Mouse (Mus musculus) kidney, adult 2 months (tissue): ENCODE results near the gene Iqsec1. TPM values are rescaled to one million over a fixed set of nuclear protein-coding genes. Genes with fewer than 3 reads are reported as not detected.

Experiments used
- DNase-seq: peaks from one replicate; pipeline ENCODE4 v3.0.0; 2021
- H3K27ac ChIP-seq: fragments of 200-500 bp; 2 replicates; pipeline ENCODE4 v1.5.1; 2012; ENCODE audit warnings: low read depth, low read length, control low read depth, inconsistent platforms; ENCODE audit not compliant: insufficient read depth
- H3K27me3 ChIP-seq: fragments of 200-500 bp; replicated peaks from 2 replicates; pipeline ENCODE4 v1.6.1; 2012; ENCODE audit warnings: mild to moderate bottlenecking, moderate library complexity, low read length, inconsistent platforms; ENCODE audit not compliant: control insufficient read depth, insufficient read depth
- H3K36me3 ChIP-seq: fragments of 200-500 bp; 2 replicates; pipeline ENCODE4 v1.6.1; 2012; ENCODE audit warnings: mild to moderate bottlenecking, moderate library complexity, low read length, inconsistent platforms; ENCODE audit not compliant: control insufficient read depth, insufficient read depth
- H3K4me1 ChIP-seq: fragments of 200-500 bp; 2 replicates; pipeline ENCODE4 v1.6.1; 2011; ENCODE audit warnings: low read length; ENCODE audit not compliant: control insufficient read depth, insufficient read depth
- H3K4me3 ChIP-seq: fragments of 200-500 bp; 2 replicates; pipeline ENCODE4 v1.5.1; 2011; ENCODE audit warnings: mild to moderate bottlenecking, low read depth, low read length, control low read depth; ENCODE audit not compliant: insufficient read depth
- CTCF ChIP-seq: fragments of 200-500 bp; conservative IDR thresholded peaks from 2 replicates; pipeline ENCODE4 v1.5.1; 2011; ENCODE audit warnings: low read depth, mild to moderate bottlenecking, control low read depth, low read length, moderate library complexity, mixed read lengths; ENCODE audit not compliant: insufficient read depth, insufficient read length
- POLR2A ChIP-seq: fragments of 200-500 bp; IDR thresholded peaks from one replicate; pipeline ENCODE4 v1.6.1; 2011; ENCODE audit warnings: low read depth, low read length, control low read depth
- WGBS: fragments of 180-500 bp; shearing (Covaris S2); methylation state at CpG from one replicate; pipeline ENCODE4 v1.1.7; 2018; 5-methylcytosine and 5-hydroxymethylcytosine counted together
- polyA plus RNA-seq: library from polyadenylated mRNA; depleted of rRNA; stranded (reverse); fragments of >200 nt; gene quantifications from 2 replicates; pipeline ENCODE4 v1.2.3, GENCODE M21; 2012

Iqsec1 gene
- polyA plus RNA-seq, 1 experiment = 149 TPM

DNA sequence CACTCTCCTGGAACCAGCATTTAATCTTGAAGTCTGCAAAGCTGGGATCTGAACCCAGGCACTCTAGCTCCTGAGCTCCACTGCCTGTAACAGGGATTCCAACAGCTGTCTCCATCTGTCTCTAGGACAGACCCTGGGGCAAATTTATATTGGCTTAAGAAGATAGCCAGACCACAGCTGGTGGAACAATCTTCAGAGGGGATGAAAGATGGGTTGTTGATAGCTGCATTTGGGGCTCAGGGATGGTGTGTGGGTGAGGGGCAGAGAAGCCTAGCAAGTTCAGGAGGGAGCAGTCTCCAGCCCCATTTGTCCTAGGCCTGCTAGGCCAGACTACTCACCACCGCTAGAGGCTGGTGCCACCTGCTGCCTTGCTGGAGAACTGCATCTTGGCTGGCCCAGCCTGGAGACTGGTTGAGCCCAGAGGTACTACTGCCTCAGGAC, 260.0 kb downstream of the Iqsec1 start:
- TF ChIP-seq CTCF = peak; percentile 99
- no peak for TF ChIP-seq POLR2A
- Histone ChIP-seq H3K4me1 (peaks cover 41% of the 10 kb centered on the region; the same call in 1 of the 2 replicates), H3K4me3 (no peak overlapping the region), H3K36me3 (no peaks in the 10 kb centered on the region), H3K27me3 (no peaks in the 10 kb centered on the region), H3K27ac (peak overlapping the region; percentile 90; the same call in 1 of the 2 replicates)
- WGBS = 0% methylated on average over 1 of the region's 1 CpGs
- peak; percentile 93 for DNase-seq

DNA sequence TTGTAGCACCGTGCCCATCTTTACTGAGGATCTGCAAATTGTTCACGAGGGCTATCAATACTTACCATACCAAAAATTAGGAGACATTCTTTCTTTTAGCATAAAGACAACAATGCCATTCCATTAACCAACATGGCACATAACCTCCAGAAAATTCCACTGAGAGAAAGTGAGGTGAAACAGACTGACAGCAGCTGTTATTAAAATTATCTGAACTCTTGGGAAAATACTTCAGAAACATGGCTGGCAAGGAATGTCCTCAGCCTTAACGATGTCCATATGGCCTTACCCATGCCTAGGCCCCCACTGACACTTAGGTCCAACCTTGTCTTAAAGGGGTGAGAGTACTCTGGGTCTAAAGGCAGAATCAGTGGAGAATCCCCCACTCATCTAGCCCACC, 260.7 kb downstream of the Iqsec1 start:
- DNase-seq = no peak
- Histone ChIP-seq H3K27ac (no peak overlapping the region), H3K27me3 (no peaks in the 10 kb centered on the region), H3K4me3 (no peak overlapping the region), H3K36me3 (no peaks in the 10 kb centered on the region), H3K4me1 (peaks cover 41% of the 10 kb centered on the region; the same call in 1 of the 2 replicates)
- TF ChIP-seq CTCF (no peak), POLR2A (no peak)
- 92% methylated on average over 3 of the region's 3 CpGs for WGBS

DNA sequence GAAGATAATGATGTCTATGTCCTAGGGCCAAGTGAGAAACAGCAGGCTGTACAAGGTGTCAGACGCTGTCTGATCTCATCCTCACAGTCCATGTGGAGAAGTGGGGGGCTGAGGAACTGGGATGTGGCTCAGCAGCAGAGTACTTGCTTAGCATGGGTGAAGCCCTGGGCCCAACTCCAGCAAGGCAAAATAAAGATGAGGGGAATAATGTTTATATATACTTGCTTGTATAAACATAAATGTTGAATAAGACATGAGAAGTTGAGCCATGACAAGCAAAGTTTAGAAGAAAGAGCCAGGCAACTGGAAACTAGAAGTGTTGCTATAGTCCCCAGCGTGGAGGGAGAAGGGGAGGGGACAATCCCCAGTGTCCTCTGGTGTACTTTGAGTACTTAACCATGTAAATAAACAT, 261.8 kb downstream of the Iqsec1 start:
- DNase-seq = no peak
- Histone ChIP-seq H3K4me1 (peaks cover 40% of the 10 kb centered on the region; the same call in 1 of the 2 replicates), H3K4me3 (no peak overlapping the region), H3K36me3 (no peaks in the 10 kb centered on the region), H3K27ac (no peak overlapping the region), H3K27me3 (no peaks in the 10 kb centered on the region)
- TF ChIP-seq POLR2A (no peak), CTCF (no peak)
- WGBS = 61% methylated on average over 2 of the region's 2 CpGs

DNA sequence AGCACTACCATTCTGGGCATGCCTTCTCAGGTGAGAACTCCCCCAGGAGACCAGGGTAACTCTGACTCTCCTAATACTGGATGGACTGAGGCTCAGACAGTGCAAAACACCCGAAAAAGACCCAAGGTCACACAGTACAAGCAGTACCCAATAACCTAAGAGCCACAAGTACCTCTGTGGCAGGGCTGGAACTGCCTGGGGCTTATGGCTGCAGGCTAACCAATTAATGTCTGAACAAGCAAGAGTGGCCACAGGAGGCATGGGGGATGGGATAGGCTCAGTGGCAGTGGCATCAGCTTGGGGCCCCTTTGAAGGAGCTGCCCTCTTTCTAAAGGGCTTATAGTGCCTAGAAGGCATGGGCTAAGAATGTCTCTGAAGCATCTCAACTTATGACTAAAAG, 263.0 kb downstream of the Iqsec1 start:
- peaks cover 41% of the 10 kb centered on the region for H3K4me1 ChIP-seq
- no peak overlapping the region for H3K27ac ChIP-seq
- WGBS = 54% methylated on average over 1 of the region's 1 CpGs
- no peaks in the 10 kb centered on the region for H3K27me3 ChIP-seq
- DNase-seq = no peak
- H3K4me3 ChIP-seq = no peak overlapping the region
- no peaks in the 10 kb centered on the region for H3K36me3 ChIP-seq
- TF ChIP-seq POLR2A = no peak

DNA sequence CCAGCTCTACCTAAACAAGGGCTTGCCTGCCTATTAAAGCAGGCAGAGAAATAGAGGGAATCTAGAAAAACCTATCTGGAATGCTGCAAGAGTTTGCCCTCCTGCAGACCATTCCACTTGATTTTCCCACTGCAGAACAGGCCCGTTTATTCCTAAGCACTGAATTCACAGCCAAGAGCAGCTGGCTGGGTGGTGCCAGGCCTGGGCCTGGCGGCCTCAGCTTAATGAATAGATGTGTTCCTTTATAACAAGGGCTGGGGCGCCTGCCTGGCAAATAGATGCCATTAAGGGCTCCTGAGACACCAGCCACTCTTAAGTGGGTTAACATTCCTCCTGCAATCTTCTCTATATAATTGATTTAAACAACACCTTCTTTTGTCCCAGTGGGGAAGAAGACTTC, 265.5 kb downstream of the Iqsec1 start:
- Histone ChIP-seq H3K36me3 (no peaks in the 10 kb centered on the region), H3K27ac (no peak overlapping the region), H3K27me3 (no peaks in the 10 kb centered on the region), H3K4me3 (no peak overlapping the region), H3K4me1 (peaks cover 41% of the 10 kb centered on the region)
- TF ChIP-seq CTCF (no peak), POLR2A (no peak)
- WGBS = 67% methylated on average over 3 of the region's 3 CpGs
- no peak for DNase-seq

DNA sequence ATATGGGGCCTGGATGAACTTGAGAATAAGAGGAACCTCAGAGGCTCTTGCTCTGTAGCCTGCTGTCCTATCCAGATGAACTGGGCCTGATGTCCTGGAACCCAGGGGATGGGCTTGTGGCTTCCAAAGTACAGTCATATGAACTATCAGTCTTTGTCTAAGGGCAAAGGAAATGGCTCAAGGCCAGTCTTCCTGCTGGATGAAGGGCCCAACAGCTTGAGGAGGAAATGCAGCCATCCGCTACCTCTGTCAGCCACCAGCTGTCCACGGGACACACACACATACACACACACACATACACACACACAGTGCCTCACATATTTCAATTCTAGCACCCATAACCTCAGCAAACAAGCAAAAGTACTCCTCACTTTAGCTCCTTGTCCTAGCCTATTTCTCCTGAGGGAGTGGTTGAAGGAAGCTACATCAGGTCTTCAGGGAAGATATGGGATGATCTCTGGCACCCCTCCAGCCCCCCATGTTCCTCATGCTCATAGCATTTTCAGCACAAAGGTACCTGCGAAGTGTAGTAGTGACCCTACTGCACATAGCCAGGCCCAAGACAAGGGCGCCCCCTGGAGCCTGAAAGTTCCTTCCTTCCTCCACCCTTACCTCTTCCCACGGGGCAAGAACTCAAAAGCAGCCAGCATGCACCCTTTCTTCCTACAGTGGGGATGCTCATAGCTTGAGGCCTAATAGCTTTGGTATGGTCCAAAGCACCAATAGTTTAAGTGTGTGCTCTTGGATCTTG, 267.3 kb downstream of the Iqsec1 start:
- TF ChIP-seq POLR2A (no peak), CTCF (peak; percentile 85)
- H3K27ac ChIP-seq = peak overlapping the region; percentile 28; the same call in 1 of the 2 replicates
- 35% methylated on average over 5 of the region's 5 CpGs for WGBS
- no peaks in the 10 kb centered on the region for H3K27me3 ChIP-seq
- peaks cover 47% of the 10 kb centered on the region for H3K4me1 ChIP-seq
- H3K4me3 ChIP-seq = no peak overlapping the region
- DNase-seq = peak; percentile 91
- H3K36me3 ChIP-seq = no peaks in the 10 kb centered on the region

DNA sequence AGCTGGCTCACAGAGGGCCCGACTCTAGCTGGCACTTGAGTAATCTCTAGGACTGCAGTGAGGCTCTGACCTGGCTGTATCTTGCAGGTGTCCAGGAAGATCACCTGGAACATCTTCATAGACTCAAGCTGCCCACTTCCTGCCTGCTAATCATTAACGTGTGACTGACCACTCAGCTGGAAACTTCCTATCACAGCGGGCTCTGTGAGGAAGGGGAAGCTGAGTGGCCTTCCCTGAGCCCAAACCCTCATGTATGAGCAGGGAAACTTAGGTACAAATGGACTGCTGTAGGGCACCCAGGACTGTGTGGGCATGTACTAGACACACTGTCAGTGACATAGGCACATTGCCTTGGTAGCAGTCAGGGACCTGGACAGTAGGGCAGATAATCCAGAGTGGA, 268.3 kb downstream of the Iqsec1 start:
- H3K27ac ChIP-seq = peak overlapping the region; percentile 28
- peaks cover 44% of the 10 kb centered on the region for H3K4me1 ChIP-seq
- no peaks in the 10 kb centered on the region for H3K36me3 ChIP-seq
- WGBS = 17% methylated on average over 3 of the region's 3 CpGs
- H3K27me3 ChIP-seq = no peaks in the 10 kb centered on the region
- TF ChIP-seq POLR2A (no peak), CTCF (no peak)
- peak; percentile 82 for DNase-seq
- H3K4me3 ChIP-seq = no peak overlapping the region
